Mouse (Mus musculus): ENCODE measurements around the gene Slc29a2. TPM values are rescaled to one million over a fixed set of nuclear protein-coding genes. Genes with fewer than 3 reads are reported as not detected.
A peak's percentile ranks its signal among the peaks of the same experiment; 100 is the strongest.

The Slc29a2 gene
- polyA plus RNA-seq, 2 experiments from 2014 or later: 0.46 to 2.1 TPM

DNA sequence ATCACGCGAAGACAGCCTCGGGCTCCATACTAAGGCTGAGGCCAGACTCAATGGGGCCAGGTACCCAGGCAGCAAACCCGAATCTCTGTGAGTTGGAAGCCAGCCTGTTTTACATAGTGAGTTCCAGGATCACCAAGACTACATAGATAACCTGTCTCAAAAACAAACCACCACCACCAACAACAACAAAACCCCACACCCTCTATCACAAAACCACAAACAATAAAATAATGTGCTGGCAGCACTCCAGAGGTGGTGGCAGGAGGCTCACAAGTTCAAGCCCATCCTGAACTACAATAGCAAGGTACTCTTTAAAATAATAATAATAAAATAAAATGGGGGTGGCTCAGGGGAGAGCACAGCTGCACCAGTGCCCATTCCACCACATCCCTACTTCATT is 12.9 kb downstream of the Slc29a2 start:
- no peak for ATAC-seq

GRCm38 (mm10) chr19:5037678-5038571 is 14.3 kb downstream of the Slc29a2 start:
- ATAC-seq: no peak

GRCm38 (mm10) chr19:5038709-5039156 is 15.1 kb downstream of the Slc29a2 start, which contains the start of the genes B4gat1 and AC124502.3:
Gene B4gat1 (plus strand): TSS chr19:5038826.
Gene AC124502.3 (plus strand): TSS chr19:5038891.
- peak; percentile 89 for ATAC-seq

DNA sequence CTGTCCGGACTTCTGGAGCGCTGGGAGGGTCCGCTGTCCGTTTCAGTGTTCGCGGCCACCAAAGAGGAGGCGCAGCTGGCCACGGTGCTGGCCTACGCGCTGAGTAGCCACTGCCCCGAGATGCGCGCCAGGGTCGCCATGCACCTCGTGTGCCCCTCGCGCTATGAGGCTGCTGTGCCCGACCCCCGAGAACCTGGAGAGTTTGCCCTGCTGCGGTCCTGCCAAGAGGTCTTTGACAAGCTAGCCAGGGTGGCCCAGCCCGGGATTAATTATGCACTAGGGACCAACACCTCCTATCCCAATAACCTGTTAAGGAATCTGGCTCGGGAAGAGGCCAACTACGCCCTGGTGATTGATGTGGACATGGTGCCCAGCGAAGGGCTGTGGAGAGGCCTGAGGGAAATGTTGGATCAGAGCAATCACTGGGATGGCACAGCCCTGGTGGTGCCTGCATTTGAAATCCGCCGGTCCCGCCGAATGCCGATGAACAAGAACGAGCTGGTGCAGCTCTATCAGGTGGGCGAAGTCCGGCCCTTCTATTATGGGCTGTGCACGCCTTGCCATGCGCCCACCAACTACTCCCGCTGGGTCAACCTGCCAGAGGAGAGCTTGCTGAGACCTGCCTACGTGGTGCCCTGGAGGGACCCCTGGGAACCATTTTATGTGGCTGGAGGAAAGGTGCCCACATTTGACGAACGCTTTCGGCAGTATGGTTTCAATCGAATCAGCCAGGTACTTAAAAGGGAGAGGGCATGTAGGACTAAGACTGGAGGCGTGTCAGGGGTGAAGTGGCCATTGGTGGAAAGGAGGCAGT is 15.8 kb downstream of the Slc29a2 start:
- ATAC-seq: no peak

GRCm38 (mm10) chr19:5040862-5041523 is 17.3 kb downstream of the Slc29a2 start, which contains the start of gene Brms1:
Gene Brms1 (plus strand): TSS chr19:5041354.
- ATAC-seq: peak; percentile 64

GRCm38 (mm10) chr19:5041588-5041987 is 17.9 kb downstream of the Slc29a2 start:
- ATAC-seq: no peak

- ATAC-seq: no peak
These were observed 21.9 kb downstream of the Slc29a2 start for GRCm38 (mm10) chr19:5045531-5045930.

- ATAC-seq: no peak
These were observed 24.7 kb downstream of the Slc29a2 start for GRCm38 (mm10) chr19:5048138-5049056.

DNA sequence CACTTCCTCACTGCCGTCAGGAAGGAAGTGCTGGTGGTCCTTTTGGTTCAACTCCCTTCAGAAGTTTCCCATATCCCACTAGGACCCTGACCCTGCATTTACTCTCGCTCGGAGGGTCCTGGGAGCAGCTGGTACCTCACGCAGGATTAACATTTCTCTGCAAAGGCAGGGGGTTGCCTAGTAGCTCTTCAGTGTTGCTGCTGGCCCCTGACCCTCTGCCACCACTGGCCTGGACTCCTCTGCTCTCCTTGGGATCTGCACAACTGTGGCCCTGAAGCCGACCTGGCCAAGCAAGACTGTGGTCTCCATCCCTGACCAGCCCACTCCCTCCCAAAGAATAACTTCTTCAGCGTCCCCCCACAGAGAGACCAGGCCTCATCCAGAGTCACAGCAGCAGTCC is 25.7 kb downstream of the Slc29a2 start:
- no peak for ATAC-seq

- peak; percentile 54 for ATAC-seq
These were observed 26.6 kb downstream of the Slc29a2 start, which contains the start of gene Rin1 for GRCm38 (mm10) chr19:5050047-5050905. Gene Rin1 (plus strand): TSS chr19:5050481.

DNA sequence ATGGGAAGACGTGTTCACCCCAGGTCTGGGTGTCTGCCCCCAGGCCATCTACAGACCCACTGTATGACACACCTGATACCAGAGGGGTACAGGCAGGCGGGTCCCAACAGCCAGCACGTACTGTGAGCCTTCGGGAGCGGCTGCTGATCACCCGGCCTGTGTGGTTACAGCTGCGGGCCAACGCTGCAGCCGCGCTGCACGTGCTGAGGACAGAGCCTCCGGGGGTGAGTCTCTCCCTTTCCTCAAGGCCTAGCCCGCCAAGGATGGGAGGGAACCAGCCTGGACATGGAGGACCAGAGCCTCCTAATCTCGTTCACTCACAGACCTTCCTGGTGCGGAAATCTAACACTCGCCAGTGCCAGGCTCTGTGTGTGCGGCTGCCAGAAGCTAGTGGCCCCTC is 27.4 kb downstream of the Slc29a2 start:
- no peak for ATAC-seq

- no peak for ATAC-seq
These were observed 27.9 kb downstream of the Slc29a2 start for GRCm38 (mm10) chr19:5051515-5051914.

DNA sequence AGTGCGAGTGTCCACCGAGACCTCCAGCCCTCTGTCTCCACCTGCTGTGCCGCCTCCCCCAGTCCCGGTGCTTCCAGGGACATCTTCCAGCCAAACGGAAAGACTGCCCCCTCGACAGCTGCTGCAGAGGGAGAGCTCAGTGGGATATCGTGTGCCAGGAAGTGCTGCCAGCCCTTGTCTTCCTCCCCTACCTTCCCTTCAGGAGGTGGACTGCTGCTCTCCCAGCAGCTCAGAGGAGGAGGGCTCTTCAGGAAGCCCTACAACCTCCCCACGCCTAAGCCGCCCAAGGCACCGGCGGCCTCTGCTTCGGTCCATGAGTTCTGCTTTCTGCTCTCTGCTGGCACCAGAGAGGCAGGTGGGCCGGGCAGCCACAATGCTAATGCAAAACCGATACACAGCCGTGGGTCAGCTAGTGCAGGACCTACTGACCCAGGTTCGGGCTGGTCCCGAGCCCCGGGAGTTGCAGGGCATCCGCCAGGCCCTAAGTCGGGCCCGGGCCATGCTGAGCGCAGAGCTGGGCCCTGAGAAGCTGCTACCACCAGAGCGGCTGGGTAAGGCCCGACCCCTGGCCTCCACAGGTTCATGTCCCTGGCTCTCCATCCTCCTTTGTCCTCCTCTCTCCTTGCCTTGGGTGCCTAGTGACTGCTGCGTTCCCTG is 28.6 kb downstream of the Slc29a2 start:
- ATAC-seq: no peak

DNA sequence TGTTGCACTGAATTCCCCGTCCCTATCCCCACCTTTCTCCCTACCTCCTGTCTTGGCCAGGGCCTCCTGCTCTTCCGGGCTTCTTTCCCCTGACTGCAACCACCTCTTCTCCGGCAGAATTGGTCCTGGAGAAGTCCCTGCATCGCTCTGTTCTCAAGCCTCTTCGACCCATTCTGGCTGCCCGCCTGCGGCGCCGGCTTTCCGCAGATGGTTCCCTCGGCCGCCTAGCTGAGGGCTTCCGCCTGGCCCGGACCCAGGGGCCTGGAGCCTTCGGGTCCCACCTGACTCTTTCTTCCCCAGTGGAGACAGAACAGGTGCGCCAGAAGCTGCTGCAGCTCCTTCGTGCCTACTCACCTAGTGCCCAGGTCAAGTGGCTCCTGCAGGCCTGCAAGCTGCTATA is 29.2 kb downstream of the Slc29a2 start:
- ATAC-seq: no peak

DNA sequence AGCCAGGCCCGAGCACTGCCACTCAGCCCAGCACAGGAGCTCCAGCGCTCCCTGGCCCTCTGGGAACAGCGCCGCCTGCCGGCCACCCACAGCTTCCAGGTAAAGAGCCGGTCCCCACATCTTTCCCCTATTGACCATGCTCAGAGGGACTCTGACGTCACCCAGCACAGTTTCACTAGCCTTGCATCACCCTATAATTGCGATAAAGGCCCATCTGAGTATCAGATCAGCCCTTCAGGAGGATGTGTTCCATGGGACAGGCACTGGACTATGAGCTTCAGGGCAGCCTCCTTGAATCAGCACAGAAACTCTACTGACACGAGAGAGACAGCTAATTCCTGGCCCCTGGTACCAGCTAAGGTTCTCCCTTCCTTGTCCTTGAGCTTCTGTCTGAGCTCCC is 30.2 kb downstream of the Slc29a2 start:
- ATAC-seq: no peak

GRCm38 (mm10) chr19:5056251-5056650 is 32.6 kb downstream of the Slc29a2 start:
- no peak for ATAC-seq

DNA sequence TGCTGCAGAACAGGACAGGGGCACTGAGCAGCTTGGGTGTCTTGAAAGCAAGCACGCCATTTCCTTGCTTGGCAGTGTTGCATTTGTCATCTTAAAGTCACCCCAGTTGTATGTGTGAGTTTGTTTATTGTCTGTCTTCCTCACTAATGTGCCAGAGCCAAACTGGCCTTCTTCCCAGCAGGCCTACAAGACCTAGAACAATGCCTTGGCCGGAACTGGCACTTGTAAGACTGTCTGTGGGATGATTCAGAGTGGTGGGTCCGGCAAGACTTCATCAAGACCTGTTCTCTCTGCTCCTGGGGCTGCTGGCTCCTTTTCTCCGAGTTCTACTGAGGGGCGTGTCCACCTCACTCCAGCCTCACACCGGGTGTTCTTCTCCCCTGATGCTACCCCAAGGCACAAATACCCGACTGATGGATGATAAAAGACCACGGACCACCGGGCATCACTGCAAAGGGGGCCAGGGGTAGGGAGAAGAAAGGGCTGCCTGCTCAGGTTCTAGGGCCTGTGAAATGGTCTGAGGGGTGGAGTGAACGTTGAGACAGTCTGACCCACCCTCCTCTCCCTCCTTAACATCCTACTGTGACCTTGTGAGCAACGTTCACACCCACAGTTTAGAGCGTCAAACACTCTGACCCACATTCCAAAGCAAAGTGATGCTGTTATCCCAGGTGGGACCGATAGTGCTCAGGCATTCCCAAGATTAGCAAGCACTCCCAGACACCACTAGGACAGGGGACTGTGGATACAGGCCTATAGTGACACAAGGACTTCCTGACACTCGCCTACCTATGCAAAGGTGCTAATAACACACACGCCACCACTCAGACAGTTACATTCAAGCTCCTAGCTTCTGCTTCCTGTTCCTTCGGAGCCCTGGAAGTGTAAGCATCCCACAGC is 34.5 kb downstream of the Slc29a2 start:
- ATAC-seq: no peak

GRCm38 (mm10) chr19:5058801-5059771 is 35.4 kb downstream of the Slc29a2 start:
- no peak for ATAC-seq
